Mouse (Mus musculus) adrenal gland (tissue): ENCODE measurements around the gene Clstn3.
"Not testable (repeated sequence)": the region's sequence is repeated elsewhere in the genome, so short reads cannot be mapped to it uniquely, and the experiment has no call there.

Experiments
- intact Hi-C: fragments of 180-260 bp; cut with DNase I; formaldehyde crosslinking; loops from one replicate; pipeline ENCODE4 v1.15.1; 2025

Clstn3 gene

DNA sequence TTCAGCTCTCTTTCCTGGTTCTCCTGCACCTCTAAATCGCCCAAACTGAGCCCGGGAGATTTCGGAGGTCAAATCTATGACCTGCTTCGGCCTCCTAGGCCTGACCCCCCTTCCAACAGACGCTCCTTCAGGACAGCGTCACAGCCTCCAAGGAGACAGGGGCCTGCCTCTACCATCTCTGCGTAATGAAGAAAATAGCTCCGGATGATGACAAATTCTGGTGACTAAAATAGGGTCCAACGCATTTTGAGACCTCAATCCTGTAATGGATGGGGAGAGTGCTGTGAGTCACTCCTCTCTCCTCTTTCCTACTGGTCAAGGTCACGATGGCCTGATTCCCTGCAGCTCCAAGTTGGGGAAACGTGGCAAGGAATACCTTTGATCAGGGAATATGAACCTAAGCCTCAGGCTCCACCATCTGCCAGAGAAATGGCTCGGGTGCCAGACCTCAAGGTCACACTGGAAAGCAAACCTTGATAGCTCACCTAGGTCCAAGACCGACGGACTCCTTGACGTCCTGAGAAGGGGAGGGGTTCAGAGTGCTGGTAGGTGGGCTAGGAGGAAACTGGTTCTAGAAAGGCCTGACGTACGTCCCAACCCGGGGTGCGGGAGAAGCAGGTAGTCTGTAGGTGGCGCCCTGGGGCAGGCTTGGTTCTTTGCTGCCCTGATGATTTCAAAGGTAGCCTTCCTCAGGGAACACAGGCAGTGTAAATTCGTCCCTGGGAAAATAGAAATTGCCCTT is 49.1 kb downstream of the Clstn3 start:
- intact Hi-C loops, result loop anchor here (5.0 kb wide), 2 partner anchors 37 to 57 kb away; no protein-coding TSS in a partner anchor

DNA sequence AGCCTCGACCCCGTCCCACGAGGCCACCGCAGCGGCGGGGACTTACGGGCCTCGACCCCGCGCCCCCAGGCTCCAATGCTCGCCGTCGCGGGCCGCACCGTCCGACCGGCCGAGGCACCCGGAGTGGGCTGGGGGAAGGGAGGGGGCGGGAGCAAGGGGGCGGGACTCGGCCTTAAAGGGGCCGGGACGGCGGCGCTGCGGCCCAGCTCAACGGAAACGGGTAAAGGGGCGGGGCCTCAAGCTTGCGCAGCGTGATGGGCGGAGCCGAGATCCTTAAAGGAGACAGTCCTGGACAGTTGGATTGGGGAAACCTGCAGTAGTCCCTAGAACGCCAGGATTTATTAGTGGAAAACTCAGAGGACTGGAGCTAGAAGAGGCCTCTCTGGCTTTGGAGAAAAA is 49.7 kb downstream of the Clstn3 start, which contains the start of gene Pex5:
Gene Pex5 (minus strand): TSS at position 141 of the 399 bp plus-strand sequence.
- intact Hi-C loops, result loop anchor here (5.0 kb wide), 2 partner anchors 37 to 57 kb away; no protein-coding TSS in a partner anchor

DNA sequence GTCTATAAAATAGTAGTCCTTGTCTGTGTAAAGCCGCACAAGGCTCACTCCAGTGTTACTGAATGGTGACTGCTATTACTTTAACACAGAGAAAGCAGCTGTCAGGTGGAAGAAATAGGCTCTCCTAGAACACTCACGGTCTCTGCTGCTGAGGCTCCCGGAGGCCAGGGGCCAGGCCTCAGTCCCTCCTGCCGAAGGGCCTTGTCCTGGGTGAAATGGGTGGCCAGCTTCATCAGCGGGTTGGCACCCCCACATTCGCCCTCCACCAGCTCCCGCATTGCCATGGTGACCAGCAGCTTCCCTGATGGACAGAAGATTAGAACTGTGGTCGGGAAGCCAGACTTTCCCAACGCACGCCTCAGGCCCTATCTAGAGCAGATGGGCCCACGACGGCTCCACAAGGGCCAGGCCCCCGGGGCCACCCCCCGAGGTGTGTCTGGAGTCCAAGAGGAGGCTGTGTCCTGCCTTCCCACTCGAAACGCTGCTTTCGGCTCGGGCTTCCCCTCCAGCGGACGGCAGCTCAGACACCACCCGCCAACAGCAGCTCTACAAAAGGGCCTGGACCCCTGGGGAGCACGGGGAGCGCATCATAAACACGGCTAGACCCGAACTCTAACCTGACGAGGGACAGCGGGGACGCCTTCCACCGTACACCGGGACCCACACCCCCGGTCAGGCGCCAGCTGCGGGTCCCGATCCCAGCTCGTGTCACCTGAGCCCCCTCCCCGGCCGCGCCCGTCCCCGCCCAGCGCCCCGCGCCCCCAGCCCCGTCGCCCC is 50.3 kb downstream of the Clstn3 start:
- intact Hi-C loops, result no loop called here

- intact Hi-C loops, result no loop called here
Measured at GRCm38 (mm10) chr6:124413770-124414149, 50.8 kb downstream of the Clstn3 start.

GRCm38 (mm10) chr6:124408355-124408754 is 56.2 kb downstream of the Clstn3 start:
- intact Hi-C loops, result no loop called here

GRCm38 (mm10) chr6:124407180-124407579 is 57.4 kb downstream of the Clstn3 start:
- intact Hi-C loops, result no loop called here

- intact Hi-C loops, result no loop called here
Measured at GRCm38 (mm10) chr6:124406326-124406725, 58.3 kb downstream of the Clstn3 start.

DNA sequence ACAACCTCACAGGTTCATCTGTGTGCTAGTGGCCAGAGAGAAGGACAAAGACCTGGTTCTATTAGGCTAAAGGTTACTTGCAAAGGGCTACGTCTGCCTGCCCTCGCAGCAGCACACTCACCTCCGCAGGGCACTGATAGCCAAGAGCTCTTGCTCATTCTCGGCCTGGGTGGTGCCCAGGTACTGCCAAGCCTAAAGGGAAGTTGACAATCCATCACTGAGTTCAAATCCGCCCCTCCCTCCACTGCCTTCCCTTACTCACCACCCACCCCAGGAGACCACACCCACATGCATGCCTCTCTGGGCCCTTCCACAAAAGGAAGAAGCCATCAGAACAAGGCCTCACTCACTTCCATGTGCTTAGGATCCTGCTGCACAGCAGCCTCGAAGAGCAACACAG is 64.9 kb downstream of the Clstn3 start:
- intact Hi-C loops, result no loop called here

DNA sequence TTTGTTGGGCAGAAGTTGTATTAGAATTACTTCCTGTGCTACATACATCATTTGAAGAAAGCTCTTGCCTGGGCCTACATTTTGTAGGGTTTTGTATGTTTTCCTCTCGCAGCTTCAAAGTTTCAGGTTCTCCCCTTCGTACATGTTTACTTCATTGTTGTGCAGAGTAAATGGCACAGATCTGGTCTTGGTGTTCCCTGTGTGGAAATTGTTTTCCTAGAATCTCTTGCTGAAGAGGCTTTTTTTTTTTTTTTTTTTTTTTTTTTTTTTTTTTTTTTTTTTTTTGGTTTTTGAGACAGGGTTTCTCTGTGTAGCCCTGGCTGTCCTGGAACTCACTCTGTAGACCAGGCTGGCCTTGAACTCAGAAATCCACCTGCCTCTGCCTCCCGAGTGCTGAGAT is 69.6 kb downstream of the Clstn3 start:
- intact Hi-C loops, result not testable (repeated sequence)
